In the genomic region with DNA sequence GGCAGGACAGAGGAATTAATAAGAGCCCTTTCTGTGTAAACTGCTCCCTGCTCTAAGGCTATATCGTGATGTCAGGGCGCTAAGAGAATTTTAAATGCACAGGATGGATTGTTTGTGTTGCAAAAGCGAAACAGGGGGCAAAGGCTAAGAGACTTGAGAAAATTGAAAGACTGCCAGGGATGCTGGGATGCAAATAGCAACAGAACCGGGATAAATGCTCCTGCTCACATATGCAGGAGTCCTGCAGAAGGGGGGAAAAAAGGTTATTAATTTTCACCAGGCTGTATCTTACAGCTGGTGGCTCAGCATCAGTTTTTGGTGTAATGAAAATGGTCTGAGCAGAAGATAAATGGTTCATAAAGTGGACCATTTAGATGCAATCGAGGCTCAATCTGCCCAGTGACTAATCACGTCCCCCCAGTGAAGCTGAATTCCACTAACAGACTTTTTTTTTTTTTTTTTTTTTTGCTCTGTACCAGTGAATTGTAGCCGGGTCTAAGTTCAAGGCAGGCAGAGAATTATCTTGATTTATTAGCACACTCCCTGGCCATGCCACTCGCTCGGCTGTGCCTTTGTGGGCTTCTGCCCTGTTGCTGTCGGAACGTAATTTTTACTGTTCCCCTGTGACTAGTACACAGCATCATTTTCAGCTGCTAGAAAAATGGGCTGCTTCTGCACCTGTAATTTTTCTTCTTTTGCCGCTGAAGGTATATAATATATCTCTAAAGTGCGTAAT, we compare ENCODE assay signal across 12 mouse cellular contexts.
DNase-seq lines count a peak whose midpoint lies in the region; ATAC-seq and TF ChIP-seq lines count a peak whose summit lies in the region.
"Had no signal": no experiment of that assay in that cellular context is flagged by ENCODE, and none has a peak within 500 bp of the region (broad histone marks: within the 10 kb centered on the region; RNA-seq: fewer than 3 reads in every experiment).

No protein-coding gene starts in this region.

- no peak overlapping the region for H3K9ac ChIP-seq in intestine, embryonic 15.5 days
- H3K9ac ChIP-seq in intestine, postnatal 0 days (ENCODE audit: low read depth, low read length): no peak overlapping the region
- H3K9ac ChIP-seq in forebrain, embryonic 12.5 days: no peak overlapping the region

- no peaks in the 10 kb centered on the region for H3K27me3 ChIP-seq in intestine, embryonic 15.5 days (replicated peaks)
- no peaks in the 10 kb centered on the region for H3K27me3 ChIP-seq in intestine, postnatal 0 days (replicated peaks; ENCODE audit: control insufficient read depth, insufficient read depth, low read length)
- no peaks in the 10 kb centered on the region for H3K27me3 ChIP-seq in forebrain, embryonic 12.5 days

- WGBS in intestine, embryonic 15.5 days: 30% methylated on average over 13 of the region's 13 CpGs
- WGBS in intestine, postnatal 0 days: 35% methylated on average over 13 of the region's 13 CpGs
- WGBS in forebrain, embryonic 12.5 days: 52% methylated on average over 13 of the region's 13 CpGs

- H3K4me1 ChIP-seq in intestine, embryonic 15.5 days (replicated peaks): no peaks in the 10 kb centered on the region
- no peaks in the 10 kb centered on the region for H3K4me1 ChIP-seq in intestine, postnatal 0 days (replicated peaks; ENCODE audit: control insufficient read depth, insufficient read depth, low read length)
- H3K4me1 ChIP-seq in forebrain, embryonic 12.5 days: peaks cover 14% of the 10 kb centered on the region

- TF ChIP-seq CTCF in intestine, postnatal 0 days (IDR thresholded peaks at IDR 0.05; ENCODE audit: low read depth): no peak

- ATAC-seq in intestine, embryonic 15.5 days: peak; percentile 65
- ATAC-seq in intestine, postnatal 0 days: no peak
- ATAC-seq in forebrain, embryonic 12.5 days (ENCODE audit: low FRiP score): peak; percentile 64

- H3K4me2 ChIP-seq in intestine, embryonic 15.5 days (replicated peaks): no peak overlapping the region
- no peak overlapping the region for H3K4me2 ChIP-seq in intestine, postnatal 0 days (replicated peaks; ENCODE audit: low read depth)
- no peak overlapping the region for H3K4me2 ChIP-seq in forebrain, embryonic 12.5 days

- H3K9me3 ChIP-seq in intestine, embryonic 15.5 days: no peaks in the 10 kb centered on the region
- H3K9me3 ChIP-seq in intestine, postnatal 0 days (ENCODE audit: control insufficient read depth): no peaks in the 10 kb centered on the region
- no peaks in the 10 kb centered on the region for H3K9me3 ChIP-seq in forebrain, embryonic 12.5 days

- no peaks in the 10 kb centered on the region for H3K36me3 ChIP-seq in intestine, embryonic 15.5 days
- no peaks in the 10 kb centered on the region for H3K36me3 ChIP-seq in intestine, postnatal 0 days (ENCODE audit: control insufficient read depth, insufficient read depth)
- no peaks in the 10 kb centered on the region for H3K36me3 ChIP-seq in forebrain, embryonic 12.5 days (replicated peaks)

- intact Hi-C loops in heart, postnatal 14 days (cut with DNase I): no loop called here

- peak; percentile 26 for DNase-seq in hindlimb bud, embryonic 11.5 days (ENCODE audit: extremely low spot score, low read depth, low spot score)
- DNase-seq in neural tube, embryonic 10.5 days (ENCODE audit: extremely low spot score, low spot score): peak; percentile 22
- DNase-seq in heart, postnatal 14 days: no peak
- DNase-seq in ovary, postnatal 36 days (ENCODE audit: low spot score): no peak
- DNase-seq in right cerebral cortex, postnatal 36 days (ENCODE audit: low spot score in 2 of 2): no peak
- DNase-seq: B cell, adult 2 months; lung, postnatal 14 days; right cerebral cortex, postnatal 4 days had no signal

- H3K4me3 ChIP-seq in intestine, embryonic 15.5 days (replicated peaks): no peak overlapping the region
- H3K4me3 ChIP-seq in intestine, postnatal 0 days (ENCODE audit: low read depth, low read length): no peak overlapping the region
- no peak overlapping the region for H3K4me3 ChIP-seq in forebrain, embryonic 12.5 days (replicated peaks)
- H3K4me3 ChIP-seq: layer of hippocampus, adult 2 months had no signal

- no peak overlapping the region for H3K27ac ChIP-seq in intestine, embryonic 15.5 days
- H3K27ac ChIP-seq in intestine, postnatal 0 days (ENCODE audit: low read depth, low read length): no peak overlapping the region
- H3K27ac ChIP-seq in forebrain, embryonic 12.5 days: 0 out of 2 replicates have a peak overlapping the region, but pooled peaks have one; percentile 19
- H3K27ac ChIP-seq: layer of hippocampus, adult 2 months had no signal

Comparison
In these comparisons a context has a peak if more than half of its experiments do, and no peak if none do; other contexts are left out.
1. DNase-seq: peak in hindlimb bud, embryonic 11.5 days (single experiment) and neural tube, embryonic 10.5 days (single experiment); none in heart, postnatal 14 days (0 of 2), ovary, postnatal 36 days (single experiment) and right cerebral cortex, postnatal 36 days (0 of 2).